Mouse (Mus musculus): ENCODE measurements around the gene Selenon.

DNA sequence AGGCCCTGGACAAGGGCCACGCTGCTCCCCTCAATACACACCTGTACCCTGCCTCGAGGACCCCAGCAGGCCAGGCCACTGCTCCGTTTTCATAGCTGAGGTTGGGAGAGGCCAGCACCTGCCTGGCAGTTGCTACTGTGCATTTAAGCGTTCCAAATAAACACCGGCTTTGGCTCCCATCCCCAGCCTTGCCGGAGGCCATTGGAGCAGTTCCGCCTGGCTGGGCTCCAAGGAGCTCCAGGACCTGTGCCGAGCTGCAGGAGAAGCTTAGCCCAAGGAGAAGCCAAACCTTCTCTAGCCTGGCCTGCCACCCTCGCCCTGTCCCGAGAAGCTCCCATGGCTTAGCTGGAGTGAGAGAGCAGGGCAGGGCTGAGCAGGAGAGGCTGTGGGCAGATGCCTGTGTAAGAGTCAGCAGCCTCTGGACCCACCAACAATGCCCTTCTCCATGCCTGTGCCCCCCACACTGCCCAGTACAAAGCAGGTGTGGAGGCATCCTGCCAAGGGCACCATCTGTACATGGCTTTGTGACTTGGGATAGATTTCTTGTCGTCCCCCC, 39.6 kb upstream of the Selenon start:
- TF ChIP-seq CTCF (IDR thresholded peaks at IDR 0.05; ENCODE audit: low read depth, low read length): no peak
- TF ChIP-seq GATA1 (IDR thresholded peaks at IDR 0.05; ENCODE audit: borderline replicate concordance, low read length): no peak
- no peak for TF ChIP-seq TAL1 (conservative IDR thresholded peaks at IDR 0.05; ENCODE audit: low read depth, low read length)
- no peak for TF ChIP-seq POLR2AphosphoS5 (IDR thresholded peaks at IDR 0.05; ENCODE audit: insufficient replicate concordance, low read depth, low read length)
- TF ChIP-seq GATA2 (IDR thresholded peaks at IDR 0.05; ENCODE audit: borderline replicate concordance, low read depth, low read length): no peak

Data from G1E (cell line).